Mouse (Mus musculus) thymus, postnatal 10 days (tissue): ENCODE data around the gene Marc1.

Experiments
- DNase-seq, 2 experiments: peaks; one replicate each; pipeline ENCODE4 v3.0.0; 2021; ENCODE audit warnings: low spot score in 2 of 2

Gene Marc1

DNA sequence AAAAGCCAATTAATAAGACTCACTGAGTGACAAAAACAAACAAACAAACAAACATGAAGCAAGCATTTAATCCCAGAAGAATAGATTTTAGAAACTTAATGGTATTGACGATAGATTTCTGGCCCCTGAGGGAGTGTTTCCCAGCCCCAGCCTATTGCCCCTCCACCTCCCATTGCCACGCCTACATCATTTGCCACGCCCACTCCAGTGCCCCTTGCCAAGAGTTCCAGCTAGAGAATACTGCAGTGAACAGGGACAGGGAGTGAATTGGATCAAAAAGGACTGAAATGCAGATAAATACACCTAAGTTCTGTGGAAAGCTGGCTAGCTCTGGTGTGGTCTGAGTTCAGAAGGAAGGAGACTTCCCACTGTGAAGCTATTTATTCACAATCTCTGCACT is 47.2 kb downstream of the Marc1 start:
- no peak for DNase-seq

DNA sequence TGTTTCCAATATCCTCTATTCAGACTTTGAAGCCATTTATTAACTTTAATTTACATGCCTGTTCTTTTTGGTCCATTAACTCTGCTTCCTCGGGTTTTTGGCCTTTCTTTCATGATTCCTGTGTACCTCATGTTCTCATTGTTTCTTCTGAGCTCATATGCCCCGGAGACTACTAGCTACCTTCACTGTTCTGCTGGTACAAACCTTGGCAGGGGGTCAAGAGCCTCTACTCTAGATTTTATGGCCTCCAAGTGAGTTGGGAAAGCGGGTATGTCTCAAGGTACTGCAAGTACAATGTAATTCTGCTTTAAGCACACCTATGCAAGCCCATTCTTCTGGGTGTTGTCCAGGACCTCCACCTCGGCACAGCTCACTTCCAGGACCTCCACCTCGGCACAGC is 48.2 kb downstream of the Marc1 start:
- no peak for DNase-seq

DNA sequence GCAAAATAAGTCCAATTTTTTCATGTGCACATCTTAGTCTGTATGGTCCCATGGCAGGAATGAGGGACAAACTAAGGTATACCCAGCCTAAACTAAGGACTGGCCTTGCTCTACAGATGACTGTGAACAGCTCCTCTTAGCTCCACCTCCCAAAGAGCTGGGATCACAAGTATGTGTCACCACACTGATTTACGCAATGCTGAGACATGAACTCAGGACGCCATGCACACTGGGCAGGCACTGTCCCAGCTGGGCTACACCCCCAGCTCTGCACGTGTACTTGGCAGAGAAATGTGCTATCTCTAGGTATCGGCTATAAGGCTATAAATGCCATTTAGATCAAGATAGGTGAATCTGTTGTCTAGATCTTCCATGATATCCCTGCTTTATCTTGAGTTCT is 49.1 kb downstream of the Marc1 start:
- no peak for DNase-seq

DNA sequence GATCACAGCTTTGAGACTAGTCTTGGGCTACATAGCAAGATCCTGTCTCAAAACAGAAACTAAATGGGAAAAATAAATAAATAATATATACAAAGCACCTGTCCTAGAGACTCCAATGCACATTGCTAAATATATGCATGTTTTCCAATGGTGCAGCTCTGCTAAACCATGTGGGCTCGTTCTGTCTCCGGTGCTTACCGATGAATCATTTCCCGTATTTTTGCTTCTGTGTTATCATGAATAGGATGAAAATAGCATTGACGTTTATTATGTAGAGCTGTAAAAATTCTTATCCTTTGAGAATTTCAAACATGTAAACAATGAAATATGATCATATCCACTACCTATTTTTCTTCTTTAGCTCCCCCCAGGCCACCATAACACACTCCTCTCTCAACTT is 58.4 kb downstream of the Marc1 start:
- DNase-seq = no peak

DNA sequence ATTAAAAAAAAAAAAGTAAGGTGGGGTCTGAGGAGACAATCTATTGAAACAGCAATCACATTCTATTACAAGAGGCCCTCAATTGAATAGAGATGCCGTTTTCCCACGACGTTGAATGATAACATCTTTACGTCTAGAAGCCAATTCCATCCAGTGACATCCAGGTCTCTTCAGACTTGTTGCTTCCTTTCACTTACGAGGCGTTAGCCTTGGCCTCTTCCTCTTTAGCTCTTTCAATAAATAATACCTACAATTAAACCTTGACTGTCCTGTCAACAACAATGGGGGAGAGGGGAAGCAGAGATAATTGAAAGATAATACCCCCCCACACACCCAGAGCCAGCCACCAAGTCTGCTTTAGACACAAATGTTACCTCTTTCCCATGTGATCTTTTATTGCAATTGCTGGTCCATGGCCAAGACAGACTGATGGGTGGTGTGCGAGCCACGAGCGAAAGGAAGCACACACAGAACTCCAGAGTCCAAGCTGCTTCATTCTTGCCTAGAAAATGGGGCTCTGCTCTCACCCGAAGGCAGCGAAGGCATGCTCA is 60.9 kb downstream of the Marc1 start:
- DNase-seq = no peak

DNA sequence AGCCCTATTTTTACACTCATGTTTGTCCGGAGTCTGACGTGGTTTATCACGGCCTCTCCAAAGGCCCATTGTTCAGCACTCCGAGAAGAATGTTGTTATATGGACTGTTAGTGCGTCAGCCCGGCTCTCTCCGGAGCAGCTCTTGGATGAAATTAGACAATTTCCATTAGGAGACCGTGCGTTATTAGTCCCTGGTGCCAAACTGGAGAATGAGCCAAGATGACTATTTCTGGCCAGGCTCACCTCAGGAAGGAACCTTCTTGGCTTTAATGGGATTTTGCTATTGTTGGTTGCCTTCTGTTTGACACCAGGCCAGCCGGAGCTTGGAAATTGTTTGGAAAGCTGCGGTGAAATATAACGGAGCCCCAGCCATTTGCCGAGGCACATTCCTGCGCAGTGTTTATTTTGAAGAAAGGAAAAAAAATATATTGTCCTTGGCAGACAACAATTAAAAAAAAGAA is 62.4 kb downstream of the Marc1 start:
- no peak for DNase-seq

DNA sequence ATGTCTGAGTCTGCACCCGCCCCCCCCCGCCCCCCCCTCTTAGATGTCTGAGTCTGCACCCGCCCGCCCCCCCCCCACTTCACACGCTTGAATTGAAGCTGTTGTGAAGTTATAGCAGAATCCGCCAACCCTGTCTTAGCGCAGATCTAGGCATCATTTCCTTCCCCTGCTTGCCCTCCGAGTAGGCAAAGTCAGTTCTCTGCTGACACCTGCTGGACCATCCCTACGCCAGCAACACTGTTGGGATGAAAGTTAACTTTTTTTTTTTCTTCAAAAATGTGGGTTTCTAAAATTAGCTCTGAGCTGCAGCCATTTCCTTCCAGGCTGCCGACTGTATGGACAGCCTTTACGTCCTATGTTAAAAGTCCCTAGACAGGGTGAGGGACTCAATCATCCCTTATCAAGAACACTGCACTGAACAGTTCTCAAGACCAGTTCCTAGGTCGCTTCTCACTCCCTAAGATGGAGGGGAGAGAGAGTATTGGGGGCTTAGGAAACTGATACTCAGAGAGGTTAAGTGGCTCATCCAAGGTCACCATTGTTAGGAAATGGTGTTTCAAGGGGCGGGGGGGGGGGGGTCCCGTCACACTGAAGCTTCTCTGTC is 73.1 kb downstream of the Marc1 start:
- peak; percentile 20 to 67 for DNase-seq

DNA sequence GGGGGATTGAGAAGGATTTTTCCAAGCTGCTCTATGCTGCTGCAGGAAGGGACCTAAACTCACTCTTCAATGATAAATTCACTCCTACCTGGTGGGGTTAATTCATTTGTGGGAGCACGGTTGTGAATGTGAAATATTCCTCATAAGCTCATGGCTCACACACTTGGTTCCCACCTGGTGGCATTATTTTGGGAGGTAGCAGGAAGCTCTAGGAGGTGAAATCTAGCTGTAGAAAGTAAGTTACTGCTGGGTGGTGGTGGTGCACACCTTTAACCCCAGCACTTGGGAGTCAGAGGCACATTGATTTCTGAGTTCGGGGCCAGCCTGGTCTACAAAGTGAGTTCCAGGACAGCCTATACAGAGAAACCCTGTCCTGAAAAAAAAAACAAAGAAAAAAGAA is 73.9 kb downstream of the Marc1 start:
- no peak for DNase-seq
